Mouse (Mus musculus): ENCODE data around the gene Depp1. TPM values are rescaled to one million over a fixed set of nuclear protein-coding genes. Genes with fewer than 3 reads are reported as not detected.
A peak's percentile ranks its signal among the peaks of the same experiment; 100 is the strongest.

Gene Depp1
- total RNA-seq, 1 experiment from 2014 or later = 1.7 TPM

GRCm38 (mm10) chr6:116671031-116671430, 20.6 kb downstream of the Depp1 start:
- ATAC-seq (replicated peaks in 1 of 2; ENCODE audit: insufficient read depth in 1 of 2, low FRiP score in 2 of 2, low TSS enrichment in 1 of 2, low read depth in 1 of 2, poor library complexity in 2 of 2, severe bottlenecking in 2 of 2) = no peak

DNA sequence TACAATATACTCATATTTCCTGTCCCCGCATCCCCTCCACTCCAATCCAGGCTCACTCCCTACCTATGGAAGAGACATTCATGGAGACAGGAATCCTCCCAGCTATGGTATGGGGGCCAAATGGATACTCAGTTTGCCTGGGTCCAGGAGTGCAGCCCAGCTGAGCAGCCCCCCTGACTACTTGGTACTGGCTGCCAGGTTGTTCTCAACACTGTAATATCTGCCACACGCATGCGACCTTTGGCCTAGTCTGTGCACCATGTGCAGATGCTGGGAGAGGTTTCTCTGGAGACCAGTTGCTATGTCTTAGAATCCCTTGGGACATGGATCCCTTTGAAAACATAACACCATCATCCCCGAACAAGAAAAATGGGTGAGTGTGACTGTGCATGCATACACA, 21.4 kb downstream of the Depp1 start:
- ATAC-seq (replicated peaks in 1 of 2; ENCODE audit: insufficient read depth in 1 of 2, low FRiP score in 2 of 2, low TSS enrichment in 1 of 2, low read depth in 1 of 2, poor library complexity in 2 of 2, severe bottlenecking in 2 of 2) = no peak

- ATAC-seq (replicated peaks in 1 of 2; ENCODE audit: insufficient read depth in 1 of 2, low FRiP score in 2 of 2, low TSS enrichment in 1 of 2, low read depth in 1 of 2, poor library complexity in 2 of 2, severe bottlenecking in 2 of 2) = no peak
Observed at GRCm38 (mm10) chr6:116672349-116672748, 21.9 kb downstream of the Depp1 start.

- ATAC-seq (replicated peaks in 1 of 2; ENCODE audit: insufficient read depth in 1 of 2, low FRiP score in 2 of 2, low TSS enrichment in 1 of 2, low read depth in 1 of 2, poor library complexity in 2 of 2, severe bottlenecking in 2 of 2) = peak; percentile 83 to 84
Observed at GRCm38 (mm10) chr6:116673471-116674282, 23.3 kb downstream of the Depp1 start, which contains the start of gene Rassf4. TSS of gene Rassf4 (minus strand) at chr6:116673952.

GRCm38 (mm10) chr6:116674283-116674886, 24.0 kb downstream of the Depp1 start:
- ATAC-seq (replicated peaks in 1 of 2; ENCODE audit: insufficient read depth in 1 of 2, low FRiP score in 2 of 2, low TSS enrichment in 1 of 2, low read depth in 1 of 2, poor library complexity in 2 of 2, severe bottlenecking in 2 of 2) = peak; percentile 23 to 34; a peak in 3 of 4 replicates

DNA sequence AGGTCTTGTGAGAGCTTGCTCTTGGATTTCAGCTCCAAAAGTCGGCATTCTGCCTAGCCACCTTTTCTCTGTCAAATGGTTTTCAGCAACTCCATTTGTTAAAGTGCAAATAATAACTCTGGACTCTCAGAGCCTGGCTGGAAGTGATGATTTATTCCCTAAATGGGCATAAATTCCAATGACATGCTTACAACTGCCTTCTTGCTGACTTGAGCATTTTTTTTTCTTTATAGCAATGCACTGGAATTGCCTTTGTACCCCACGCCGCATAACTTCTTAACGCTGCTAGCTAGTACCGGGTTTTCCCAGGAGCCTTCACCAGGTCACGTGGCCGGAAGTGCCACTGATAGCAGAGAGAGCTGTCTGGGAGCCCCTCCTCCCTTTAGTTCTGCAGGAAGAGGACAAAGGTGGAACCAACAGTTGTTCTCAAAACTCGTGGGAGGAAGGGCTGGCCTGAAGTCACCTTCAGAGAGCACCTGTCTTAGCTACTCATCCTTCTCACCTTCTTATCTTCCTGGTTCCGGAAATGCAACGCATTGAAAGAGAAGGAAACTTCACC, 26.0 kb downstream of the Depp1 start:
- ATAC-seq (replicated peaks in 1 of 2; ENCODE audit: insufficient read depth in 1 of 2, low FRiP score in 2 of 2, low TSS enrichment in 1 of 2, low read depth in 1 of 2, poor library complexity in 2 of 2, severe bottlenecking in 2 of 2) = no peak

- ATAC-seq (replicated peaks in 1 of 2; ENCODE audit: insufficient read depth in 1 of 2, low FRiP score in 2 of 2, low TSS enrichment in 1 of 2, low read depth in 1 of 2, poor library complexity in 2 of 2, severe bottlenecking in 2 of 2) = no peak
Observed at GRCm38 (mm10) chr6:116677321-116677720, 26.9 kb downstream of the Depp1 start.

- ATAC-seq (replicated peaks in 1 of 2; ENCODE audit: insufficient read depth in 1 of 2, low FRiP score in 2 of 2, low TSS enrichment in 1 of 2, low read depth in 1 of 2, poor library complexity in 2 of 2, severe bottlenecking in 2 of 2) = peak; percentile 75 to 76
Observed at GRCm38 (mm10) chr6:116679563-116680288, 29.3 kb downstream of the Depp1 start.

DNA sequence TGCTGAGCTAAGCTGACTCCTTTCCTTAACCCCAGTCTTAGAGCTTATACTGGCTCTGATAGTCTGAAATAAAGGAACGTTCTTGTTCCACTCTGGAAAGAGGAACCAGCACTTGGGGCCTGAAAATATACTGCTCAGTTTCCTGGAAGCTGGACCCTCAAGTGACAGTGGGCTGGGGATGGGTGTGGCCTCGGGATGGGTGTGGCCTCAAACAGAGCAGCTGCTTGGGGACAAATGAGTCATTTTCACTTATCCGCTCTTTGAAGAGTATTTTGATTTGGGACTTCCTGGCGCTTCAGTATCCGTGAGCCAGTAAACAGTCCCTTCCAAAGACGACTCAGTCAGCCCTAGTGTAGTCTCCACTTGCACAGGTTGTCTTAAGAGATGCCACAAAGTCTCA, 31.9 kb downstream of the Depp1 start:
- ATAC-seq (replicated peaks in 1 of 2; ENCODE audit: insufficient read depth in 1 of 2, low FRiP score in 2 of 2, low TSS enrichment in 1 of 2, low read depth in 1 of 2, poor library complexity in 2 of 2, severe bottlenecking in 2 of 2) = peak; percentile 88 to 92

GRCm38 (mm10) chr6:116693639-116694038, 43.2 kb downstream of the Depp1 start:
- no peak for ATAC-seq (replicated peaks in 1 of 2; ENCODE audit: insufficient read depth in 1 of 2, low FRiP score in 2 of 2, low TSS enrichment in 1 of 2, low read depth in 1 of 2, poor library complexity in 2 of 2, severe bottlenecking in 2 of 2)

GRCm38 (mm10) chr6:116694346-116694745, 43.9 kb downstream of the Depp1 start:
- no peak for ATAC-seq (replicated peaks in 1 of 2; ENCODE audit: insufficient read depth in 1 of 2, low FRiP score in 2 of 2, low TSS enrichment in 1 of 2, low read depth in 1 of 2, poor library complexity in 2 of 2, severe bottlenecking in 2 of 2)

- no peak for ATAC-seq (replicated peaks in 1 of 2; ENCODE audit: insufficient read depth in 1 of 2, low FRiP score in 2 of 2, low TSS enrichment in 1 of 2, low read depth in 1 of 2, poor library complexity in 2 of 2, severe bottlenecking in 2 of 2)
Observed at GRCm38 (mm10) chr6:116697413-116697812, 47.0 kb downstream of the Depp1 start.

GRCm38 (mm10) chr6:116697896-116698425, 47.6 kb downstream of the Depp1 start:
- no peak for ATAC-seq (replicated peaks in 1 of 2; ENCODE audit: insufficient read depth in 1 of 2, low FRiP score in 2 of 2, low TSS enrichment in 1 of 2, low read depth in 1 of 2, poor library complexity in 2 of 2, severe bottlenecking in 2 of 2)

- peak in 1 of 2 experiments; percentile 35; a peak in 1 of 4 replicates for ATAC-seq (replicated peaks in 1 of 2; ENCODE audit: insufficient read depth in 1 of 2, low FRiP score in 2 of 2, low TSS enrichment in 1 of 2, low read depth in 1 of 2, poor library complexity in 2 of 2, severe bottlenecking in 2 of 2)
Observed at GRCm38 (mm10) chr6:116700821-116701220, 50.4 kb downstream of the Depp1 start.
